Mouse (Mus musculus): ENCODE data around the gene Olfr366. TPM values are rescaled to one million over a fixed set of nuclear protein-coding genes. Genes with fewer than 3 reads are reported as not detected.

Gene Olfr366
- not detected for polyA plus RNA-seq (2014; fragmentation: Illumina TruSeq; extraction: RNeasy Lipid Tissue Mini Kit (QIAGEN cat#74804); ENCODE audit: low read depth, low replicate concordance)

DNA sequence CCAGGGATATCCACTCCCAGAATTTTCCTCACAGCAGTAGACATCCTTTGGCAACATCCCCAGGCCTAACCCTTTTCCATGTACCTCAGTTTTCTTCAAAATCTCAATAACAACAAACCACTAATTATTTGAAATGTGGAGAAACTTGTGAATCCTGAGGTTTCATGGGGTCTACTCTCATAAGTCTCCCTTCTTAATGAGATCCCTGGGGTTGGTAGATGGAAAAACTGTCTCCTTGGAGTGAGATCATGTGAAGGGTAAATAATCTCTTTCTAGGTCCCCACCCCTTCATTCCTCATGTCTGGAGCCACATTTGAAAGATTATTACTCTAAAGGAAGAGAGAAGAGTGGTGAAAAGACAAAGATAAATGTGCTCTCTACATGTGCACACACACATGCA lies at the start of gene Olfr366:
Gene Olfr366, plus strand, starts transcription at position 301 of the 400 bp plus-strand sequence.

DNA sequence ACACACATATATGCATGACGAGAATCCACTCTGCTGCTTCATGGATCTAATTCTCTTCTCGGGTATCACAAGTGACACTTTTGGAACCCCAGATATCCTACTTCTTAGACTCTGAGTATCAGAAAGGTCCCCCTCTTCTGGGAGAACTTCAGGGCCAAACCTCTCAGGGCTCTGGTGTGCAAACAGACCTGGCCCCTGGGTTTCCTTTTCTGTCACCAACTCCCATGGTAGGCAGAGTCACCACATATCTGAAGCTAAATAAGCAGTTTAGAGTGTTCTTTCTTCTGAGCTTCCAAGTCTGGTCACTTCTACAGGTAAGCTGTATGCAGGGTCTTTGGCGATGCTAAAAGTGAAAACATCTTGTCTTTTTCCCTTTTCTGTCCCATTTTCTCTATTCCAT lies 23.5 kb upstream of the Olfr366 start, which contains the start of gene Olfr365:
Gene Olfr365, plus strand, starts transcription at position 301 of the 400 bp plus-strand sequence.

Other genes starting within 250 kb of the Olfr366 start
- not detected for gene Olfr357, start 217.7 kb upstream of the Olfr366 start, polyA plus RNA-seq (2014; fragmentation: Illumina TruSeq; extraction: RNeasy Lipid Tissue Mini Kit (QIAGEN cat#74804); ENCODE audit: low read depth, low replicate concordance)
- gene Olfr358, start 202.2 kb upstream of the Olfr366 start, polyA plus RNA-seq (2014; fragmentation: Illumina TruSeq; extraction: RNeasy Lipid Tissue Mini Kit (QIAGEN cat#74804); ENCODE audit: low read depth, low replicate concordance), result not detected
- gene Olfr360, start 145.8 kb upstream of the Olfr366 start, polyA plus RNA-seq (2014; fragmentation: Illumina TruSeq; extraction: RNeasy Lipid Tissue Mini Kit (QIAGEN cat#74804); ENCODE audit: low read depth, low replicate concordance), result not detected
- gene Olfr361, start 122.3 kb upstream of the Olfr366 start, polyA plus RNA-seq (2014; fragmentation: Illumina TruSeq; extraction: RNeasy Lipid Tissue Mini Kit (QIAGEN cat#74804); ENCODE audit: low read depth, low replicate concordance), result not detected
- not detected for gene Olfr362, start 93.7 kb upstream of the Olfr366 start, polyA plus RNA-seq (2014; fragmentation: Illumina TruSeq; extraction: RNeasy Lipid Tissue Mini Kit (QIAGEN cat#74804); ENCODE audit: low read depth, low replicate concordance)
- gene Olfr364-ps1, start 72.3 kb upstream of the Olfr366 start, polyA plus RNA-seq (2014; fragmentation: Illumina TruSeq; extraction: RNeasy Lipid Tissue Mini Kit (QIAGEN cat#74804); ENCODE audit: low read depth, low replicate concordance), result not detected
- not detected for gene Olfr365, start 23.4 kb upstream of the Olfr366 start, polyA plus RNA-seq (2014; fragmentation: Illumina TruSeq; extraction: RNeasy Lipid Tissue Mini Kit (QIAGEN cat#74804); ENCODE audit: low read depth, low replicate concordance)
- not detected for gene Olfr368, start 114.9 kb downstream of the Olfr366 start, polyA plus RNA-seq (2014; fragmentation: Illumina TruSeq; extraction: RNeasy Lipid Tissue Mini Kit (QIAGEN cat#74804); ENCODE audit: low read depth, low replicate concordance)
- gene Pdcl, start 147.8 kb downstream of the Olfr366 start, polyA plus RNA-seq (2014; fragmentation: Illumina TruSeq; extraction: RNeasy Lipid Tissue Mini Kit (QIAGEN cat#74804); ENCODE audit: low read depth, low replicate concordance), result 98.2 TPM
- gene Rc3h2, start 211.3 kb downstream of the Olfr366 start, polyA plus RNA-seq (2014; fragmentation: Illumina TruSeq; extraction: RNeasy Lipid Tissue Mini Kit (QIAGEN cat#74804); ENCODE audit: low read depth, low replicate concordance), result 60.8 TPM
- gene Zbtb26, start 231.6 kb downstream of the Olfr366 start, polyA plus RNA-seq (2014; fragmentation: Illumina TruSeq; extraction: RNeasy Lipid Tissue Mini Kit (QIAGEN cat#74804); ENCODE audit: low read depth, low replicate concordance), result 26.0 TPM
- gene Zbtb6, start 231.6 kb downstream of the Olfr366 start, polyA plus RNA-seq (2014; fragmentation: Illumina TruSeq; extraction: RNeasy Lipid Tissue Mini Kit (QIAGEN cat#74804); ENCODE audit: low read depth, low replicate concordance), result 62.8 TPM
- 44.6 TPM for gene Rabgap1, start 231.7 kb downstream of the Olfr366 start, polyA plus RNA-seq (2014; fragmentation: Illumina TruSeq; extraction: RNeasy Lipid Tissue Mini Kit (QIAGEN cat#74804); ENCODE audit: low read depth, low replicate concordance)